Mouse (Mus musculus) midbrain, embryonic 11.5 days (tissue): ENCODE data around the gene Tatdn3. TPM values are rescaled to one million over a fixed set of nuclear protein-coding genes. Genes with fewer than 3 reads are reported as not detected.

Experiments used
- ATAC-seq: fragments of 200-750 bp; cut with Nextera tagmentation; 2 replicates; pipeline ENCODE4 v1.8.0; 2017; ENCODE audit warnings: moderate TSS enrichment, moderate library complexity; ENCODE audit not compliant: low FRiP score
- DNase-seq: peaks from one replicate; pipeline ENCODE4 v3.0.0; 2015; ENCODE audit warnings: low spot score; ENCODE audit errors: missing footprints
- H3K27ac ChIP-seq: fragments of 300-500 bp; sonication (generic); 2 replicates; pipeline ENCODE4 v1.5.1; 2014; ENCODE audit warnings: low read depth, low read length
- H3K27me3 ChIP-seq: fragments of 300-500 bp; sonication (generic); 2 replicates; pipeline ENCODE4 v1.6.1; 2014; ENCODE audit warnings: mild to moderate bottlenecking, low read length, moderate library complexity, mixed read lengths; ENCODE audit not compliant: control insufficient read depth, insufficient read depth
- H3K36me3 ChIP-seq: fragments of 300-500 bp; sonication (generic); 2 replicates; pipeline ENCODE4 v1.6.1; 2014; ENCODE audit warnings: mild to moderate bottlenecking, low read length, moderate library complexity, mixed read lengths; ENCODE audit not compliant: control insufficient read depth, insufficient read depth
- H3K4me1 ChIP-seq: fragments of 300-500 bp; sonication (generic); 2 replicates; pipeline ENCODE4 v1.6.1; 2014; ENCODE audit warnings: low read length; ENCODE audit not compliant: control insufficient read depth, insufficient read depth
- H3K4me2 ChIP-seq: fragments of 300-500 bp; sonication (generic); 2 replicates; pipeline ENCODE4 v1.6.1; 2014; ENCODE audit warnings: mild to moderate bottlenecking, moderate library complexity
- H3K4me3 ChIP-seq: fragments of 300-500 bp; sonication (generic); 2 replicates; pipeline ENCODE4 v1.5.1; 2014; ENCODE audit warnings: low read depth, low read length
- H3K9ac ChIP-seq: fragments of 300-500 bp; sonication (generic); 2 replicates; pipeline ENCODE4 v1.6.1; 2014; ENCODE audit warnings: low read length
- H3K9me3 ChIP-seq: fragments of 300-500 bp; sonication (generic); 2 replicates; pipeline ENCODE4 v1.6.1; 2016; ENCODE audit warnings: low read length; ENCODE audit not compliant: control insufficient read depth
- WGBS: fragments of 180-500 bp; shearing (Covaris S2); extraction: QIAGEN DNeasy Blood & Tissue Kit; methylation state at CpG from one replicate; pipeline ENCODE4 v1.1.7; 2014; 5-methylcytosine and 5-hydroxymethylcytosine counted together
- polyA plus RNA-seq: library from polyadenylated mRNA; unstranded; fragments of >200 nt; fragmentation: Nextera tagmentation; extraction: Ambion mirVana; gene quantifications from 2 replicates; pipeline ENCODE4 v1.2.1, GENCODE M21; 2014

The Tatdn3 gene
- polyA plus RNA-seq: 11.3 and 11.6 TPM in 2 replicates

DNA sequence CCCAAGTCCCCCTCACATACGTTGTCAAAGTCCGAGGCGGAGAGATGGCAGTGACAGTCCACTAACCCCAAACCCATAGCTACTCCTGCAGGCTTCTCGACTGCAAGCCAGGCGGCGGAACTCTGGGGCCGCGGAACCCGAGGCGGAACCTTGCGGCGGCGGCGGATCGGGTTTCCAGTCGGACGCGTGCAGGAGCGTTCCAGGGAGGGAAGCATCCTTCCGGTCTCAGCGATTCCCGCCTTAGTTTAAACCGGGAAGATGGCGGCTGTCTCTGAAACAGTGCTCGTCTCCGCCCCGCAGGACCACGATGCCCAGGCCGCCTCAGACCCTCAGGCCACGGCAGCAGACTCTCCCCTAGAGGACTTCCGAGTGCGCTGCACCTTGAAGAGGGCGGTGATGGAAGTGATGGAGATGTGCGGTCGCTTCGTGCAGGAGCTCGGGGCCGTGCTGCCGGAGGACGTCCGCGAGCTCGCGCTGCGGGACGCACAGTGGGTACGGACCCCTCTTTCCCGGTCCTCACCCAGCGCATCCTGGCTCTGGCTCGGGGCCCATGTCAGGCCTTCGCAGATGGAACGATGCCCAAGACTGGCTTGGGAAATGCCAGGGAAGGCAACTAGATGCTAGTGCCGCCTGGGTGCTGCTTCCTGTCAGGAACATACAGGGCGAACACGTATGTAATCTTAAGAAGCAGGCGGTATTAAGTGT, at the start of gene Tatdn3, which contains the start of gene Nsl1:
TSS of gene Tatdn3 (minus strand) at position 152 of the 705 bp plus-strand sequence.
TSS of gene Nsl1 (plus strand) at position 232 of the 705 bp plus-strand sequence.
- Histone ChIP-seq H3K4me1 (peaks cover 9% of the 10 kb centered on the region), H3K4me2 (peak within 1 kb of the TSS; percentile 65), H3K27ac (no peak within 1 kb of the TSS), H3K4me3 (peak within 1 kb of the TSS; percentile 90), H3K36me3 (peaks cover 10% of the 10 kb centered on the region; the same call in 1 of the 2 replicates), H3K27me3 (no peaks in the 10 kb centered on the region), H3K9ac (peak within 1 kb of the TSS; percentile 89), H3K9me3 (no peaks in the 10 kb centered on the region)
- under 1% methylated on average over 56 of the region's 56 CpGs for WGBS
- DNase-seq (peak; percentile 99), ATAC-seq (peak; percentile 92)

GRCm38 (mm10) chr1:191111146-191111545, 48.4 kb upstream of the Tatdn3 start:
- no peaks in the 10 kb centered on the region for H3K9me3 ChIP-seq
- H3K27ac ChIP-seq: no peak overlapping the region
- no peaks in the 10 kb centered on the region for H3K27me3 ChIP-seq
- H3K4me2 ChIP-seq: no peak overlapping the region
- DNase-seq: no peak
- H3K4me3 ChIP-seq: no peak overlapping the region
- ATAC-seq: no peak
- no peak overlapping the region for H3K9ac ChIP-seq
- no peaks in the 10 kb centered on the region for H3K36me3 ChIP-seq
- WGBS: 63% methylated on average over 8 of the region's 8 CpGs
- H3K4me1 ChIP-seq: 0 out of 2 replicates have a peak, but pooled peaks cover 3% of the 10 kb centered on the region

GRCm38 (mm10) chr1:191109907-191110306, 47.2 kb upstream of the Tatdn3 start:
- Histone ChIP-seq H3K27me3 (no peaks in the 10 kb centered on the region), H3K9me3 (no peaks in the 10 kb centered on the region), H3K4me1 (0 out of 2 replicates have a peak, but pooled peaks cover 3% of the 10 kb centered on the region), H3K9ac (no peak overlapping the region), H3K4me3 (no peak overlapping the region), H3K36me3 (no peaks in the 10 kb centered on the region), H3K27ac (no peak overlapping the region), H3K4me2 (no peak overlapping the region)
- WGBS: 92% methylated on average over 9 of the region's 9 CpGs
- ATAC-seq (no peak), DNase-seq (no peak)

DNA sequence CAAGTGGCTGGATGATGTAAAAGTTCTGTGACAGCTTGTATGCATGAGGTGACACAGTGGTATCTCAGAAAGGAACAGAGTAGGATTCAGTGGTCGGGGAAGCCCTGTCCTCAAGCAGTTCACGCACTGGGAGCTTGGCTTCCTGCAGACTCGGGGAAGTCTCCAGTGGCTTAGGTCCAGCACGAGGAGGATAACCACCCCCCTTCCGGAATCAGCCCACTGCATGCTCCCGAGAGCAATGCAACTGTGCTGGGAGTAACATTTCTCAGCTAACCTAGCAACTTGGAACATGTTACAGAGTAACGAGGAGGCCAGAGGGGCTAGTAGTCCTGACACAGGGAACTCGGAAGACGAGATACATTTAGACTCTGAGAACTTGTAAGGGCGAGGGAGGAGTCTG, 44.6 kb upstream of the Tatdn3 start:
- Histone ChIP-seq H3K27ac (no peak overlapping the region), H3K4me2 (no peak overlapping the region), H3K9ac (no peak overlapping the region), H3K9me3 (no peaks in the 10 kb centered on the region), H3K27me3 (no peaks in the 10 kb centered on the region), H3K4me3 (no peak overlapping the region), H3K36me3 (no peaks in the 10 kb centered on the region), H3K4me1 (0 out of 2 replicates have a peak, but pooled peaks cover 3% of the 10 kb centered on the region)
- ATAC-seq: no peak
- peak; percentile 65 for DNase-seq
- 75% methylated on average over 10 of the region's 10 CpGs for WGBS

DNA sequence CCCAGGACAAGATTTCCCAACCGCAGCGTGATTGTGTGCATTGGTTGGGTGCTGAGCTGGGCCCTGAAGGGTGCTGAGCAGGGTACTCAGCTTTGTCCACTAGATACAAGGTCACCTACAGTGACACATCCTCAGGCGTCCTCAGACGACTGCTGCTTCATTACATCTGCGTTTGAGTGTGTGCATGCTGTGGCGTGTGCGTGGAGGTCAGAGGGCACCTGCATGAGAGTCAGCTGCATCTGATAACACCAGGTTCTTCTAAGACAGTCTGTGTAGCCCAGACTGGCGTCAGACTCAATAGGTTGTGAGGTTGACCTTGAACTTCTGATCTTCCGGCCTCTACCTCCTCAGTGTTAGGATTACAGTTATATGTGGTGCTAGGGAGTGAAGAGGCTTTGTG, 42.5 kb upstream of the Tatdn3 start:
- Histone ChIP-seq H3K36me3 (no peaks in the 10 kb centered on the region), H3K4me2 (no peak overlapping the region), H3K9me3 (no peaks in the 10 kb centered on the region; the same call in 1 of the 2 replicates), H3K27me3 (no peaks in the 10 kb centered on the region; the same call in 1 of the 2 replicates), H3K4me1 (no peaks in the 10 kb centered on the region), H3K27ac (no peak overlapping the region), H3K9ac (no peak overlapping the region), H3K4me3 (no peak overlapping the region)
- WGBS: 88% methylated on average over 9 of the region's 9 CpGs
- DNase-seq (peak; percentile 67), ATAC-seq (no peak)

DNA sequence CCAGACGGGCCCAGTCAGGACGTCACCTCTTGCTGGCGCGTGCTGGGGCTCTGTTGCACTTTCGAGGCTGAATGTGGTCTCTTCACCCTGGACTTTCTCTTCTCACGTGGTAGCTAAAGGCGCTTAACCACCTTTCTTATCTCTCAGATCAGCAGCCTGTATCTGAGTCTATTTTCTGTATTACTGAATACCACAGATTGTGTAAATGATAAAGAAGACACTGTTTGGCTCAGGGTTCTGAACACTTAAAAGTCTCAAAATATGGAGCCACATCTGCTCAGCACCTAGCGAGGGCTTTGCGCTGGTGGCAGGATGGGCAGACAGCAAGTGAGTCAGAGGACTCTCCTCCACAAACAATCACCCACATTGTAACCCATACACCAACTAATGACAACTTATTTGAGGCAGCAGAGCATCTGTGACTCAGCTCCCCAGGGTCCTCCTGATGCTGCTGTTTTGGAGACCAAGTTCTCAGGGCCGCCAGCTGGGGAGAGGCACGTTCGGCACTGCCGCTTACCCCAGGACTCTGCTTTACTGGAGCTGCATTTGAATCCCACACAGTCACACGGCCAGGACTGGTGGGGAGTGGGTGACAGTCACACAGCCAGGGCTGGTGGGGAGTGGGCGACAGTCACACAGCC, 40.1 kb upstream of the Tatdn3 start:
- WGBS: 84% methylated on average over 15 of the region's 15 CpGs
- no peak overlapping the region for H3K27ac ChIP-seq
- peak; percentile 69 for DNase-seq

DNA sequence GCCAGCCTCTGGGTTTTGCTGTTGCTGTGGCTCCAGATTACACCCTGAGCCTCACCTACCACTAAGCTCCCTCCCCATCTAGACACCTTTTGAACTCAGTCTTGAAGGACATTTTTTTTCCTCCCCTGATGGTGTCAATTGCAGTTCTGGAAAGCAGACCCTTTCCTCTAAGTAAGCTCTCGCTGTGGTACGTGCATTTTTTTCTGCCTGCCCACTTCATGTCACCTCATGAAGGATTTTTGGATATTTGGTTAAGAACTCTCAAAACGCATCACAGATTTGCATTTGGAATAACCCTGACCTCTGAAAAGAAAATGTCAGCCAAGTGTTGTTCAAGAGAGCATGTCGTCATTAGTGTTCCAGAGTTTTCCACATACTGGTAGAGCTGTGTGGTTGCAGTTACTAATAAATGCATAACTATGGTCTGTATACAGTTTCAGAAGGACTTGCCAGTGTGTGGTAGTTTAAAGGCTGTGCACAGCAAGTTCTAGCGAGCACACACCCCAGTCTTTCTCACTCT, 37.1 kb upstream of the Tatdn3 start:
- Histone ChIP-seq H3K4me2 (no peak overlapping the region), H3K4me3 (no peak overlapping the region), H3K27ac (no peak overlapping the region), H3K27me3 (peaks cover 21% of the 10 kb centered on the region), H3K9me3 (no peaks in the 10 kb centered on the region; the same call in 1 of the 2 replicates), H3K4me1 (peaks cover 3% of the 10 kb centered on the region; the same call in 1 of the 2 replicates), H3K9ac (no peak overlapping the region), H3K36me3 (no peaks in the 10 kb centered on the region)
- peak; percentile 73 for DNase-seq
- no peak for ATAC-seq
- 80% methylated on average over 5 of the region's 5 CpGs for WGBS

More for the DNA sequence above, 40.1 kb upstream of the Tatdn3 start:
- Histone ChIP-seq H3K27me3 (peaks cover 15% of the 10 kb centered on the region), H3K9ac (no peak overlapping the region), H3K9me3 (no peaks in the 10 kb centered on the region; the same call in 1 of the 2 replicates), H3K4me1 (peaks cover 3% of the 10 kb centered on the region; the same call in 1 of the 2 replicates), H3K4me3 (no peak overlapping the region), H3K4me2 (no peak overlapping the region), H3K36me3 (no peaks in the 10 kb centered on the region)
- no peak for ATAC-seq

- Histone ChIP-seq H3K4me3 (no peak overlapping the region; the same call in 1 of the 2 replicates), H3K27ac (no peak overlapping the region), H3K27me3 (peaks cover 21% of the 10 kb centered on the region), H3K36me3 (no peaks in the 10 kb centered on the region), H3K9ac (no peak overlapping the region), H3K4me2 (no peak overlapping the region; the same call in 1 of the 2 replicates), H3K9me3 (no peaks in the 10 kb centered on the region; the same call in 1 of the 2 replicates), H3K4me1 (peaks cover 3% of the 10 kb centered on the region; the same call in 1 of the 2 replicates)
- WGBS: 43% methylated on average over 5 of the region's 5 CpGs
- DNase-seq (peak; percentile 79), ATAC-seq (no peak)
Measured at GRCm38 (mm10) chr1:191099114-191099513, 36.4 kb upstream of the Tatdn3 start.
